Mouse (Mus musculus) liver, adult 2 months (tissue): Measurements from ENCODE around the gene 4933427D14Rik.

Source experiments
- CTCF ChIP-seq: fragments of 200-500 bp; IDR thresholded peaks from 2 replicates; pipeline ENCODE4 v1.5.1; 2011; ENCODE audit warnings: low read depth, low read length, control low read depth
- POLR2A ChIP-seq: fragments of 200-500 bp; IDR thresholded peaks from 2 replicates; pipeline ENCODE4 v1.6.1; 2011; ENCODE audit warnings: low read length, control low read depth; ENCODE audit not compliant: insufficient read depth; ENCODE audit errors: extremely low read depth

- TF ChIP-seq CTCF (no peak), POLR2A (no peak)
These were observed 18.9 kb upstream of the 4933427D14Rik start for GRCm38 (mm10) chr11:72226020-72226791.
